8 mouse cellular contexts compared by ENCODE assay signal in the genomic region with DNA sequence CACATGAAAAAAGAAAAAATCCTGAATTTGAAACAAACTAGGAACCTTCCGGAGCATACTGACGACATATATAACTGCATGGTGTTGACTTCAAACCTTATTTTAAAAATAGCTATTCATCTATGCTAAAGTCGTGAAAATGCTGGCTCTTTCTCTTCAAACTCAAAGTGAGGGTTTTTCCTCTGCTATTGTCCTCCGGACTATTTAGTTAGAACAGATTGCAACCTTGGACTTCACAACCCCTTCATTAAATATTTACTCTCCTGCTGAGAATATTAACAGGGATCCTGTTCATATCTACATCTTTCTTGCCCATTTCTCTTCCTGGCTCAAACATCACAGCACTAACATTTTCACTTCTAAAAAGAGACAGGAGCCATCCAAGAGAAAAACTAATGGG.
DNase-seq lines count a peak whose midpoint lies in the region; ATAC-seq and TF ChIP-seq lines count a peak whose summit lies in the region.

No protein-coding gene starts in this region.

- no peak overlapping the region for H3K27ac ChIP-seq in embryonic facial prominence, embryonic 15.5 days (replicated peaks)
- H3K27ac ChIP-seq in intestine, embryonic 16.5 days (ENCODE audit: low read length) = 0 out of 2 replicates have a peak overlapping the region, but pooled peaks have one; percentile 65
- no peak overlapping the region for H3K27ac ChIP-seq in neural tube, embryonic 12.5 days

- no peak for TF ChIP-seq CTCF in lung, adult 2 months (IDR thresholded peaks at IDR 0.05; ENCODE audit: insufficient read depth, low read length)

- H3K4me2 ChIP-seq in embryonic facial prominence, embryonic 15.5 days (replicated peaks) = peak overlapping the region; percentile 60
- peak overlapping the region; percentile 54 for H3K4me2 ChIP-seq in intestine, embryonic 16.5 days (ENCODE audit: low read depth, low read length)
- peak overlapping the region; percentile 56 for H3K4me2 ChIP-seq in neural tube, embryonic 12.5 days (replicated peaks)

- no peaks in the 10 kb centered on the region for H3K9me3 ChIP-seq in embryonic facial prominence, embryonic 15.5 days (replicated peaks)
- H3K9me3 ChIP-seq in intestine, embryonic 16.5 days (ENCODE audit: control insufficient read depth, low read length) = no peaks in the 10 kb centered on the region
- H3K9me3 ChIP-seq in neural tube, embryonic 12.5 days = no peaks in the 10 kb centered on the region

- peaks cover 5% of the 10 kb centered on the region for H3K27me3 ChIP-seq in embryonic facial prominence, embryonic 15.5 days
- H3K27me3 ChIP-seq in intestine, embryonic 16.5 days (replicated peaks; ENCODE audit: control insufficient read depth, insufficient read depth, low read length) = no peaks in the 10 kb centered on the region
- H3K27me3 ChIP-seq in neural tube, embryonic 12.5 days (replicated peaks) = no peaks in the 10 kb centered on the region

- no peak for TF ChIP-seq POLR2A in lung, adult 2 months (IDR thresholded peaks at IDR 0.05; ENCODE audit: borderline replicate concordance, extremely low read depth, low read depth, low read length)

- peak overlapping the region; percentile 32 for H3K4me3 ChIP-seq in lung, adult 2 months (replicated peaks; ENCODE audit: extremely low read depth, low read depth, low read length)
- H3K4me3 ChIP-seq in embryonic facial prominence, embryonic 15.5 days (replicated peaks) = peak overlapping the region; percentile 66
- peak overlapping the region; percentile 69 for H3K4me3 ChIP-seq in intestine, embryonic 16.5 days (ENCODE audit: low read length)
- peak overlapping the region; percentile 54 for H3K4me3 ChIP-seq in neural tube, embryonic 12.5 days

- no peaks in the 10 kb centered on the region for H3K36me3 ChIP-seq in embryonic facial prominence, embryonic 15.5 days
- H3K36me3 ChIP-seq in intestine, embryonic 16.5 days (ENCODE audit: control insufficient read depth, insufficient read depth, low read length) = no peaks in the 10 kb centered on the region
- H3K36me3 ChIP-seq in neural tube, embryonic 12.5 days = no peaks in the 10 kb centered on the region

- 5% methylated on average over 4 of the region's 4 CpGs for WGBS in lung, adult 2 months
- 2% methylated on average over 4 of the region's 4 CpGs for WGBS in embryonic facial prominence, embryonic 15.5 days
- 1% methylated on average over 4 of the region's 4 CpGs for WGBS in intestine, embryonic 16.5 days
- 4% methylated on average over 4 of the region's 4 CpGs for WGBS in neural tube, embryonic 12.5 days

- no peak for DNase-seq in lung, adult 2 months
- DNase-seq in lung, postnatal 36 days = no peak
- no peak for DNase-seq in adrenal gland, postnatal 14 days
- no peak for DNase-seq in frontal cortex, postnatal 10 days (ENCODE audit: low spot score in 2 of 2)
- DNase-seq in ovary, adult 18-20 months (ENCODE audit: low spot score) = no peak

- H3K4me1 ChIP-seq in lung, adult 2 months (ENCODE audit: control insufficient read depth, insufficient read depth, low read length) = no peaks in the 10 kb centered on the region
- 0 out of 2 replicates have a peak, but pooled peaks cover 2% of the 10 kb centered on the region for H3K4me1 ChIP-seq in embryonic facial prominence, embryonic 15.5 days
- no peaks in the 10 kb centered on the region for H3K4me1 ChIP-seq in intestine, embryonic 16.5 days (ENCODE audit: control insufficient read depth, insufficient read depth, low read length)
- no peaks in the 10 kb centered on the region for H3K4me1 ChIP-seq in neural tube, embryonic 12.5 days

- H3K9ac ChIP-seq in embryonic facial prominence, embryonic 15.5 days = no peak overlapping the region
- peak overlapping the region; percentile 66; the same call in 1 of the 2 replicates for H3K9ac ChIP-seq in intestine, embryonic 16.5 days (ENCODE audit: low read depth, low read length)
- H3K9ac ChIP-seq in neural tube, embryonic 12.5 days = no peak overlapping the region

- no peak for ATAC-seq in embryonic facial prominence, embryonic 15.5 days (ENCODE audit: insufficient number of reproducible peaks, low FRiP score, low TSS enrichment, low read depth)
- no peak for ATAC-seq in intestine, embryonic 16.5 days
- ATAC-seq in neural tube, embryonic 12.5 days (ENCODE audit: low FRiP score, low read depth) = no peak
